Mouse (Mus musculus) c-Kit-positive CD71-positive TER-119-negative erythroid progenitor cells, embryonic 14.5 days (primary cell): ENCODE measurements around the gene Chst14.

Source experiments
- DNase-seq: peaks from one replicate; pipeline ENCODE4 v3.0.0-alpha.2; 2013; ENCODE audit warnings: low read depth

The Chst14 gene

GRCm38 (mm10) chr2:118905433-118906117 is 20.7 kb upstream of the Chst14 start:
- DNase-seq, result no peak

GRCm38 (mm10) chr2:118906118-118906492 is 20.2 kb upstream of the Chst14 start:
- no peak for DNase-seq

- no peak for DNase-seq
Observed at GRCm38 (mm10) chr2:118907781-118908180, 18.5 kb upstream of the Chst14 start.

GRCm38 (mm10) chr2:118909151-118909550 is 17.1 kb upstream of the Chst14 start:
- no peak for DNase-seq

GRCm38 (mm10) chr2:118910605-118911278 is 15.6 kb upstream of the Chst14 start:
- DNase-seq, result no peak

GRCm38 (mm10) chr2:118912706-118913105 is 13.6 kb upstream of the Chst14 start:
- DNase-seq, result no peak

GRCm38 (mm10) chr2:118913551-118914276 is 12.6 kb upstream of the Chst14 start:
- DNase-seq, result no peak

- no peak for DNase-seq
Observed at GRCm38 (mm10) chr2:118914685-118915084, 11.6 kb upstream of the Chst14 start.

- no peak for DNase-seq
Observed at GRCm38 (mm10) chr2:118916436-118916835, 9.9 kb upstream of the Chst14 start.

GRCm38 (mm10) chr2:118918543-118918942 is 7.8 kb upstream of the Chst14 start:
- no peak for DNase-seq

- DNase-seq, result no peak
Observed at GRCm38 (mm10) chr2:118920428-118920827, 5.9 kb upstream of the Chst14 start.

- no peak for DNase-seq
Observed at GRCm38 (mm10) chr2:118925952-118926351, 344 bp upstream of the Chst14 start.

- DNase-seq, result no peak
Observed at GRCm38 (mm10) chr2:118926998-118927739, 873 bp downstream of the Chst14 start.

GRCm38 (mm10) chr2:118941341-118941740 is 15.0 kb downstream of the Chst14 start:
- no peak for DNase-seq

GRCm38 (mm10) chr2:118943232-118943631 is 16.9 kb downstream of the Chst14 start:
- no peak for DNase-seq

- no peak for DNase-seq
Observed at GRCm38 (mm10) chr2:118948818-118949217, 22.5 kb downstream of the Chst14 start.

GRCm38 (mm10) chr2:118949699-118950098 is 23.4 kb downstream of the Chst14 start:
- DNase-seq, result no peak

GRCm38 (mm10) chr2:118956497-118956896 is 30.2 kb downstream of the Chst14 start:
- no peak for DNase-seq

- DNase-seq, result no peak
Observed at GRCm38 (mm10) chr2:118959644-118960043, 33.3 kb downstream of the Chst14 start.

GRCm38 (mm10) chr2:118960413-118960812 is 34.1 kb downstream of the Chst14 start:
- no peak for DNase-seq

- no peak for DNase-seq
Observed at GRCm38 (mm10) chr2:118961546-118961945, 35.2 kb downstream of the Chst14 start.

GRCm38 (mm10) chr2:118963007-118963675 is 36.8 kb downstream of the Chst14 start:
- DNase-seq, result no peak
